Mouse (Mus musculus) CD4-positive helper T cell, adult 2 months (primary cell): ENCODE data around the gene Zfp39.
A peak's percentile ranks its signal among the peaks of the same experiment; 100 is the strongest.

ENCODE experiments used
- DNase-seq: peaks from one replicate; pipeline ENCODE4 v3.0.0-alpha.2; 2012; ENCODE audit warnings: low read depth, missing footprints, low spot score

Zfp39 gene

GRCm38 (mm10) chr11:58903511-58904409, at the start of gene Zfp39:
Gene Zfp39, minus strand, starts transcription at chr11:58904225.
- peak; percentile 93 for DNase-seq

GRCm38 (mm10) chr11:58953351-58954169, 49.5 kb upstream of the Zfp39 start:
- peak; percentile 76 for DNase-seq

- DNase-seq, result no peak
Observed at GRCm38 (mm10) chr11:58951210-58951609, 47.2 kb upstream of the Zfp39 start.

GRCm38 (mm10) chr11:58949480-58950431, 45.7 kb upstream of the Zfp39 start:
- DNase-seq, result no peak

GRCm38 (mm10) chr11:58948542-58949479, 44.8 kb upstream of the Zfp39 start, which contains the start of gene Hist3h2ba:
Gene Hist3h2ba, plus strand, starts transcription at chr11:58948920.
- DNase-seq, result peak; percentile 90

- peak; percentile 54 for DNase-seq
Observed at GRCm38 (mm10) chr11:58947798-58948528, 43.9 kb upstream of the Zfp39 start.

- DNase-seq, result no peak
Observed at GRCm38 (mm10) chr11:58947306-58947705, 43.3 kb upstream of the Zfp39 start.

GRCm38 (mm10) chr11:58944136-58944535, 40.1 kb upstream of the Zfp39 start:
- no peak for DNase-seq

- DNase-seq, result no peak
Observed at GRCm38 (mm10) chr11:58939088-58939439, 35.0 kb upstream of the Zfp39 start.

GRCm38 (mm10) chr11:58938322-58939087, 34.5 kb upstream of the Zfp39 start, which contains the start of gene Rnf187:
Gene Rnf187, minus strand, starts transcription at chr11:58938916.
- DNase-seq, result peak; percentile 92

GRCm38 (mm10) chr11:58937909-58938308, 33.9 kb upstream of the Zfp39 start:
- DNase-seq, result no peak

GRCm38 (mm10) chr11:58931576-58931975, 27.6 kb upstream of the Zfp39 start:
- DNase-seq, result peak; percentile 40

GRCm38 (mm10) chr11:58930254-58930653, 26.2 kb upstream of the Zfp39 start:
- no peak for DNase-seq

GRCm38 (mm10) chr11:58929641-58930040, 25.6 kb upstream of the Zfp39 start:
- no peak for DNase-seq

- DNase-seq, result no peak
Observed at GRCm38 (mm10) chr11:58929055-58929454, 25.0 kb upstream of the Zfp39 start.

GRCm38 (mm10) chr11:58927790-58928651, 24.0 kb upstream of the Zfp39 start:
- peak; percentile 89 for DNase-seq

GRCm38 (mm10) chr11:58927053-58927452, 23.0 kb upstream of the Zfp39 start:
- DNase-seq, result no peak

GRCm38 (mm10) chr11:58926651-58927050, 22.6 kb upstream of the Zfp39 start:
- no peak for DNase-seq
